Mouse (Mus musculus) gastrocnemius, postnatal 36 days (tissue): Measurements from ENCODE around the gene Plekha1. TPM values are rescaled to one million over a fixed set of nuclear protein-coding genes. Genes with fewer than 3 reads are reported as not detected.

ENCODE experiments used
- DNase-seq, 2 experiments: peaks; one replicate each; pipeline ENCODE4 v3.0.0; 2022
- intact Hi-C: fragments of 180-260 bp; cut with DNase I; formaldehyde crosslinking; loops from one replicate; pipeline ENCODE4 v1.15.1; 2025
- total RNA-seq, 2 experiments: library from RNA; stranded (reverse); gene quantifications; 2 replicates each; pipeline ENCODE4 v1.2.3; 2021

The Plekha1 gene
- total RNA-seq, 2 experiments from 2014 or later: 17.9 to 20.8 TPM

DNA sequence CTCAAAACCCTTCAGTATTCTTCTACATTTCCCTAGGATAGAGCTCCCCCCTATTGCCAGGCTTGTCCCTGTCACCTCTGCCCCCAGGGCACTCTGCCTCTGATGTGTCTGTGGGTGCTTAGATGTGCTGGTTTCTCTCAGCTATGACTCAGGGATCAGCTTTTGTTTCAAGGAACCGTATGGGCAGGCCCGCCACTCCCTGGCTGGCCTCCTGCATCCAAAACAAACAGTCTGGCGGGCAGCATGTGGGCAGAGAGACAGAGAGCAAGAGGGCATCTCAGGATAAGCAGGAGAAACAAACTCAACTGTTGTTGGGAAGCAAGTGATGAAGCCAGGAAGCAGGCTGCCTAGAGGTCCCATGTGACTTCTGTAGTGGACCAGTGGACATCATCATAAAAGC lies 9.9 kb upstream of the Plekha1 start:
- no peak for DNase-seq
- intact Hi-C loops: no loop called here

DNA sequence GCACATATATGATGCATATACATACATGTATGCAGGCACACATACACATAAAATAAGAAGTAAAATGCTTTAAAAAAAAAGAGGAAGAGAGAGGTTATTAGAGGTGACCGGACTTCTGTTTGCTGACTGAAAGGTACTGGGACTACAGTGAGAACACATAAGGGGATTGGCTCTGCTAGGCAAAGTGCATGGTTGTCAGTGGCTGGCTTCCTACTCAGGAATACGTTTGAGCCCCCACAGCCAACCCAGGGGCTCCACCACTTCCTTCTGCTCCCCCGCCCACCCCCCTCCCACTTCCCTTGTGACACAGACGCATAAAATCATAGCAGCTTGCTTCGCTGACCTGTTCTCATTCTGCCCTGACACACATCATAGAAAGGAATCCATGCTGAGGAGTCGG lies 7.6 kb upstream of the Plekha1 start:
- no peak for DNase-seq
- intact Hi-C loops: no loop called here

DNA sequence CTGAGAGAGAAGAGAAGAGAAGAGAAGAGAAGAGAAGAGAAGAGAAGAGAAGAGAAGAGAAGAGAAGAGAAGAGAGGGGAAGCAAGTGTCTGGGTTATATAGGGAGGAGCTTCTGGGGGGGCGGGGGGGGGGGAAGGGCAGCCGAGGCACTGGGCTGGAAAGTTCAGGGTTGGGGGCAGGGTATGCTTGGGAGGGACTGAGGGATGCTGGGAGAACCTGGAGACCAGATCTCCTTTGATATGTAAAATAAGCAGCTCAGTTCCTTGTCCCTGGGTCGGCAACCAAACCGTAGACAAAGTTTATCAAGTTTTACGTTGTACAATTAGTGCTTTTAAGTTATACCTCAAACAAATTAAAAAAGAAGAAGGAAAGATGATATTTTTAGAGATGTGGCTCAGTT lies 5.6 kb upstream of the Plekha1 start:
- no peak for DNase-seq
- intact Hi-C loops: no loop called here

DNA sequence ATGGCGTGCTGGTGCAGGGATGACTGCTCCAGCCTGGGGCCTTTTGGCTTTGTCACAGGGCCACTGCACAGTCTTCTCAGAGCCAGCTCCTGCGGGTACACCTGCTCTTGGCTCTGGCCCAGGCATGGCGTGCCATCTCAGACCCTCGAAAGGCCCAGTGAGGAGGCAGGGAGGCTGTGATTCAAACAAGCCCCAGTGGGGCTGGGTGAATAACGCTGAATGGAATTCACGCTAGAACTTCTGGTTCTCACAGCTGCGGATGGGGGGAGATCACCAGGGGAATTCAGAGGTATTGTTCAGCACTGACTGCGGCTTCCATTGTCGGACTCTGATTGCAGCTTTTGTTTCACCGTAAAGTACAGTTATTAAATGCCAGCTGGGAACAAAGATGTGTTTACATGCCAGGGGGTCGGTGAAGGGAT lies 4.8 kb upstream of the Plekha1 start:
- intact Hi-C loops: no loop called here
- DNase-seq: peak in 1 of 2 experiments; percentile 11

DNA sequence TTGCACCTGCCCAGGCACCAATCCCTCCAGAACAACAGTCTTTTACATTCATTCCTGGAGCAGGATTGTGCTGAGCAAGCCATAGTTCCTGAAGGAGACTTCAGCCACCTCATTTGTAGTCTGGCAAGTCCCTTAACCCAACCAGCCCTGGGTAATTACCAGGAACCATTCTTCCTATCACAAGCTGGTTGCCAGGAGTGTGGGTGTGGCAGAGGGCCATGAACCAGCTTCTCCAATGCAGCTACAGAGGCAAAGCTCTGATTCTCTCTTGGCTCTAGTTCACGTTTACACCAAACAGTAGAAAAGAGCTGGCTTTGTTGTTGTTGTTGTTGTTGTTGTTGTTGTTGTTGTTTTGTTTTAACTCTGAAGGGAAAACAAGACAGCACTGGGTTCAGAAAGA lies 3.1 kb upstream of the Plekha1 start:
- intact Hi-C loops: no loop called here
- DNase-seq: no peak

DNA sequence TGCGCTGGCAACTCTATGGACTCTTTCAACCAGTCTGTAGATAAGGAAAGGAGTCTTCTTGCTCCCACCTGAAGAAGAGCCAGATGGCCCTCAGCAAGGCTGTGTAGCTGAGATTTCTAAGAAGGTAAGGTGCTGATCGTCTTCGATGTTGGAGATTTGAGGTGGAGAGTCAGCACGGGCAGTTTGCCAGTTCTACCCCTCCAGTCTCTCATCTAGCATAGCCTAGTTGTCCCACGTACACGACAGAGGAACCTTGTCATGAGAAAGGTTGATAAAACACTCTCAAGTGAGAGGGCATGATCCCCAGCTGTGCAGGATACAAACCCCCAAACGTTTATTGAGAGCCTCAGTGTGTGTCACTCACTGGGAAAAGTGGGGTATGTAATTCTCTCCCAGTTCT lies 845 bp upstream of the Plekha1 start:
- DNase-seq: no peak
- intact Hi-C loops: no loop called here

DNA sequence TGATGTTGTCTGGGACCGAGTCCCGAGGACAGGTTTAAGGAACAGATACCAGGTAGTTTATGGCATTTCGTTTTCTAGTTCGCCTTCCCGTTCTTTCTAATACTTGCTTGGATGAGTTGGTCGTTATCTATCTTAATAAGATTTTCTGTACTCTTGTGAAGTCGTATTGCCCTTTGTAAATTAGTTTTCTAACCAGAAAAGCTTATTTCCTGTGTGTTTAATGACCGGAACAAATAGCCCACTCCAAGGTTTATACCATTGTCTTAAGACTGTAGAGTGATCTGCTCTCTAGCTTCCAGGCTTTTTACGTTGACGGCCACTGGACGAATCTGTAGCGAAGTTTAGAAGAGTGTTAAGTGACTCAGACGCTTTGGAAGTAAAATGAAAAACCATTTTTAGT lies 1.1 kb downstream of the Plekha1 start:
- intact Hi-C loops: no loop called here
- no peak for DNase-seq

DNA sequence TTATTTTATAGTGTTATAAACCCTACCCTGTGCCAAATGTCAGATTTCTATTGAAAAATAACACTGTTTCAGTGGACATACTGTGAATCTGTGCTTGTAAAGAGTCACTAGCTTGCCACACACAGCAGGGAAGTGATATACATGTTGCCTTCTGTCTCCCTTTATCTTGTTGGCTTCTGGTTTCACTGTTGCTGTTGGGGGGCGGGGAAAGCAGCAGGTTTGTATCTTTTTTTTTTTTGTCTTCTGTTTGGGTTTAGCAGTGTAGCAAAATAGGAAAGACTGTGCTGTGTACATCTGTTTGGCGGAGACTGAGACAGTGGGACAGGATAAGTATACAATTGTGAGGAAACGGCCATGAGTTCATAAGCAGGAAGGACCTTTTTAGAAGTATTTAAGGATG lies 1.7 kb downstream of the Plekha1 start:
- no peak for DNase-seq
- intact Hi-C loops: no loop called here

DNA sequence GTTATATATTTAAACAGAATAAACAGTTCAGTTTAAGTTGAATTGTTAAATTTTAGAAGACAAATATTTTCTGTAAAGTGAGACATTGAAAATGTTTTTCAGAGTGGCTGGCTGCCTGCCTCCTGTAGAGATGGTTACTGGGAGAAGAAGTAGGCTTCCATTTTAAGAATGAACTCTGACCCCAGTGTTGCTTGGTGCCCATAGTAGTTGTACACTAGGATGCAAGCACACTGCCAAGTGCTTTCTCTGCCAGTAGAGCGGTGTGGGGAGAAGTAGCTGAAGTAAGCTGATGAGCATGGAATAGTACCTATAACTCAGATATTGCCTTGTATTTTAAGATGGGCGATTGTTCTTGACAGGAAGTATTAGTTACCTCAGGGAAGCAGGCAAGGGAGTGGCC lies 18.6 kb downstream of the Plekha1 start:
- DNase-seq: no peak
- intact Hi-C loops: no loop called here

DNA sequence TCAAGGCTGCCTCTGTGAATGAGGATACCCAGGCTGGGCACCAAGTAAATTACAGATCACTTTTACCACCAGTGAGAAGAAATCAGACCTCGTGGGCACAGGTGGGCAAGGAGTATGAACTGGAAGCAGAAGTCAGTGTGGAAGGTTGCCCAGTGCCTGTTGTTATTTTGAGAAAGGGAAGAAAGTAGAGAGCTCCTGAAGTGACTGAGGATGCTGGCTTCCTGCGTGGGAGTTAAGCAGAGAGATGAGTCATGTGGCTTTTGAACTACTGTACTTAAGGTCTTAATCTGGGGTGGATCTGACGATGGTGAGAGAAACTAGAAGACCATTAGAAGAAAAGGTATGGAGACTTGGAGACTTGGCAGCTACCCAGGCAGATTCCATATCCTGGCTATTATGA lies 20.7 kb downstream of the Plekha1 start:
- no peak for DNase-seq
- intact Hi-C loops: no loop called here

DNA sequence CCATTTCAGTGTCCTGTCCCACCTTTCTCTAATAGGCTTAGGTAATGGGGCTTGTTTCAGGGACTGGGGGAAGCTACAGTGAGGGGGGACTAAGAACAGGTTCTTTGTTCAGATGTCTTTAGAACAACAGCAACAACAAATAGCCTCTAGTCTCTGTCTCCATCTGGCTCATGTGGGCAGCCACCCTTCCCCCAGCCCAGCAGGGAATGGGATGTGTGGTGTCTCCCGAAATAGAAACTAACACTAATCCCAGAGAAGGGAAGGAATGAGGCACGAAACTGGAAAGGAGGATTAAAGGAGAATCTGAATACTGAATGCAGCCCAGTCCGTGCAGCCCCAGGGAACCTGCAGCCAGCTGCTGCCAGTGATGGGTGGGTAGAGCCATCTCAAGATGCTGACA lies 22.4 kb downstream of the Plekha1 start:
- DNase-seq: no peak
- intact Hi-C loops: no loop called here

DNA sequence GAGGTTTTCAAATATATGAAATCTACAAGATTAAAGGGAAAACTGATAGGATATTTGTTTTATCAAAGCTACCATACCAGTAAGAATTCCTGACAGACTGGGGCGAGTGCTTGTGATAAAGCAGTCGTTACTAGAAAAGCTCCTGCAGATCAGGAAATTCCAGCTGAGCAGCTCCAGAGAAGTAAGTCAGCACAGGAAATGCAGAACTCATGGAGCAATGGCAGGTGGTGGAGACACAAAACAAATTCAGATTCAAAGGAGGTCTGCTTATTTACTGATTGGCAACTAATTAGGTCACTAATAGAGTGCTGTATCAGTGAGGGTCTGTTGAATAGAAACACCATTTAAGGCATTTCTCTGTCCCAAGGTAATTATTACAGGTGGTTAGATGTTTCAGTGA lies 25.3 kb downstream of the Plekha1 start:
- intact Hi-C loops: no loop called here
- DNase-seq: no peak

DNA sequence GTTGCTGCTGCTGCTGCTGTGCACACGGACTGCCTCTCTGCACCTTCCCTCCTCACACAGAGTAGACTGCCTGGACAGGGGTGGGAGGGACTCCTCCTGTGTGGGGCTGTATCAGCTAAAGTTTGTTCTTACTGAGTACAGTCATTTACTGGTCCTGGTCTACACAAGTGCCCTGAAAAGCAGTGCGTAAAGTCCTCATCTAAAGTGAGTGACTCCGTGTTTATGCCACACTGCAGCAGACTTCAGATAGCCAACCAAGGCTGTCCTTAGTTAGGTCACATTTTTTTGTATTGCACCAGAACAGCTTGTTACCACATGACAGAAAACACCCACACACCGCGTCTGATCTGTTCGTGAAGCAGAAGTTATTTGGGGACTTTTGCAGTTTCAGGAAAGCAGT lies 27.4 kb downstream of the Plekha1 start:
- DNase-seq: no peak
- intact Hi-C loops: no loop called here

DNA sequence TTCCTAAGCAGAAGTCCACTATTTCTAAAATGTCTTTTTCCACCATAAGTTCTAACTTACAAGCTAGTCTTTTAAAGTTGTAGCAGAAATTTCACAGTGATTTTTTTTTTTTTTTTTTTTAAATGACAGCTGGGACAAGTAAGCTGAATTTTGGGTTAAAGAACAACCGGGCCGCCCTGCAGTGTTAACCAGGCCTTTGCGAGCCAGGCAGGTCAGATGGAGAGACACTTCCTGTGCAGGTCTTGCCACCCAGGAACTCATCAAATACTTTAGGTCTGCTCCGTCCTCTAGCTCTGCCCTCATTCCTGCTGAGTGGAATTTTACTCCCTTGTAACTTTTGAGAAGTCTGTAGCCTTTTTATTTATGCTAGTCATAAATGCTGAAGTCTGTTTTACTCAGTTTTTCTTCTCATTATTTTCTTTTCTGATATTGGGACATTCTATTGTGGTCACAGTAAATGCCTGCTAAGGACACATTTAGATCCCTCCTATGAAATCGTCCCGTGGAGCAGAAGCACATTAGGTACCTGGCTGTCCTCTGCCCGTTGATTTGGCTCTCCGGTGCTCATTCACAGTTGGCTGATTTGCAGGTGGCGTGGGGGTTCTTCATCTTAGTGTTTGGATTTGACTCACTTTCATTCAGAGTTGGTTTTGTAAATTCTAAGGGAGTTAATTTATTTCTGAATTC lies 29.5 kb downstream of the Plekha1 start:
- no peak for DNase-seq
- intact Hi-C loops: no loop called here

DNA sequence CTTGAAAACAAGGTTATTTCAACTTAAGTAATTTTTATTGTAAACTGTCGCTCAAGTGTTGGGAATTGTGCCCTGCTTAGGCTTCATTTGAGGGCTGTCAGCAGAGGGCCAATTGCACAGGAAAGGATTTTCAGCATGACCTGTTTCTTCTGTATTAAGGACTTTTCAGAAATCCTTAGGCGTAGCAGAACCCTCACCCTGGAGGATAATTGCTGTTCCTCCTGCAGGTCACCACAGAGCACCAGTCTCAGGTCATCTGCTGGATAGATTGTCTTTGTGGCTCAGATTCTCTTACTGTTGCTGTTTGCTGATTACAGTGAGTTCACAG lies 30.0 kb downstream of the Plekha1 start:
- no peak for DNase-seq
- intact Hi-C loops: no loop called here

DNA sequence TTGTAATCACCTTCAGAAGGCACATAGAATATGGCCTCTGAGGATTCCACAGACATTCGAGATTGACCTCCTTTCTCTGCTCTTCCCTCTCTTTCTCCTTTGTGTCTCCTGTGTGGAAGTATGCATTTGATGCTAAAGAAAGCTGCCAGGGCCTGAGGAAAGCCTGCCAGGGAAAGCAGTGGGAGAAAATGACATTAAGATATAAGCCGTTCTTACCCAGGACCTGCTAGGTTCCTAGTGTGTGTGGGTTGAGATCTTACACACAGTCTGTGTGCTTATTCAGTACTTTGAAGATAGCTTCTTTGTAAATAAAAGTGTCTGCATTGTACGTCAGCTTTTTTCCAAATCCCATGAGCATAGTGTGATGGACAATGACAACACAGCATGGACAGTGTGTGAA lies 30.5 kb downstream of the Plekha1 start:
- intact Hi-C loops: no loop called here
- DNase-seq: no peak

DNA sequence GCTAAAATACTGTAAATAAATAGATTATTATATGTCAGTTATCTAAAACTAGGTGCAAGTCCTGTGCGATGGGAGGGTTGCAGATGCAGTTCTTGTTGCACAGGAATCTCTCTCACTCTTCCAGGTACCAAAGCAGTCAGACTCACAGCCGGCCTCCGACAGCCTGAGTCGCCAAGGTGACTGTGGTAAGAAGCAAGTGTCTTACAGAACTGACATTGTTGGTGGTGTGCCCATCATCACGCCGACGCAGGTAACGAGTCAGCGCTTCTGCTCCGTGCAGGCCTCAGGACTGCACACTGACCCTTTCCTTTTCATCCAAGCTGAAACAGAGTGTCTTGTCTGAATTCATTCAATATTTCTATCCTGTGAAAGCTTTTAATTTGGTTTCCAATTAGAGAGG lies 31.6 kb downstream of the Plekha1 start:
- intact Hi-C loops: no loop called here
- DNase-seq: no peak

DNA sequence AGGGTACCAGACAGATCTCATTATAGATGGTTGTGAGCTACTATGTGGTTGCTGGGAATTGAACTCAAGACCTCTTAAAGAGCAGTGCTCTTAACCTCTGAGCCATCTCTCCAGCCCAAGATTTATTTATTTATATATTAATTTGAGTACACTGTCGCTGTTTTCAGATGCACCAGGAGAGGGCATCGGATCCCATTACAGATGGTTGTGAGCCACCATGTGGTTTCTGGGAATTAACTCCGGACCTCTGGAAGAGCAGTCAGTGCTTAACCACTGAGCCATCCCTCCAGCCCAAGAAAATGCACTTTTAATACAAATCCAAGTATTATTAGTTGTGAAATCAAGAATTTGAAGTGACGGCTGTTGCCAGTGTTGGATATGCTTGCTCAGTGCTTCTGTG lies 32.8 kb downstream of the Plekha1 start:
- intact Hi-C loops: no loop called here
- DNase-seq: no peak

DNA sequence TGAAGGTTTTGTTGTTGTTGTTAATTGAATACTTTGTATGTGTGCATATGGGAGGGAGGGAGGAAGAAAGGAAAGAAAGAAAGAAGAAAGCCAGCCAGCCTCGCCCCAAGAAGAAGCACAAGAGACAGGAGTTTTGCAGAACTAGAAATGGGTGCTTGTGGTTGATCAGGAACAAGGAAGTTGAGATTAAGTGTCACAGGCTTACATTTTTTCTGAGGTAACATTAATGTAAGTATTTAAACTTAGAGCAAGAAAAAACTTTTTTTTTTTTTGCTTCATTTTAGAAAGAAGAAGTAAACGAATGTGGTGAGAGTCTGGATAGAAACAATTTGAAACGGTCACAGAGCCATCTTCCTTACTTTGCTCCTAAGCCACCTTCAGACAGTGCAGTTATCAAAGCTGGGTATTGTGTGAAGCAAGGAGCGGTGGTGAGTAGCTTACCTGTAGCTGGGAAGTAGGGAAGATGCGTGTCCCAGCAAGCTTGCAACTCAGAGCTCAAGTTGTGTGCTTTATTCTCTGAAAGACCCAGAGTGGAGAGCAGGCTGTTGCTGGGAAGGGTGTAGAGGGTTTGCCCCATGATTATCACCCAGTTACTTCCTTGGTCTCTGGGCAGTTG lies 34.8 kb downstream of the Plekha1 start:
- no peak for DNase-seq
- intact Hi-C loops: no loop called here

DNA sequence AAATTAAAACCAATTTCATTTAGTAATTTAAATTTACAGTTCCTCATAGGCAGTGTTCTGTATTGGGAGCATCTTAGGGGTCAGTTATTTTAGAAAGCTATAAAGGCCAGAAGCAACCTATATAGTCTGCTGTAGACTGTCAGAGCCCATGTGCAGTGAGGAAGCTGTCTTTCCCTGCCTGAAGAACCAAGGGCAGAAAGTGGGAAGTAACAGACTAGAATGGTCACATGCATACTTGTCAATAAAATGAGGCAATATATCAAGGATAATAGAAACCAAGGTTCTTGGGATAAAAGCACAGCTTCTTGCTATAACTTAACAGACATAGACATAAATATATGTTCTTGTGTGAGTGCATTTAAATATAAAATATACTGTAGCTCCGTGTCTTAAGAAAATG lies 37.4 kb downstream of the Plekha1 start:
- no peak for DNase-seq
- intact Hi-C loops: no loop called here

DNA sequence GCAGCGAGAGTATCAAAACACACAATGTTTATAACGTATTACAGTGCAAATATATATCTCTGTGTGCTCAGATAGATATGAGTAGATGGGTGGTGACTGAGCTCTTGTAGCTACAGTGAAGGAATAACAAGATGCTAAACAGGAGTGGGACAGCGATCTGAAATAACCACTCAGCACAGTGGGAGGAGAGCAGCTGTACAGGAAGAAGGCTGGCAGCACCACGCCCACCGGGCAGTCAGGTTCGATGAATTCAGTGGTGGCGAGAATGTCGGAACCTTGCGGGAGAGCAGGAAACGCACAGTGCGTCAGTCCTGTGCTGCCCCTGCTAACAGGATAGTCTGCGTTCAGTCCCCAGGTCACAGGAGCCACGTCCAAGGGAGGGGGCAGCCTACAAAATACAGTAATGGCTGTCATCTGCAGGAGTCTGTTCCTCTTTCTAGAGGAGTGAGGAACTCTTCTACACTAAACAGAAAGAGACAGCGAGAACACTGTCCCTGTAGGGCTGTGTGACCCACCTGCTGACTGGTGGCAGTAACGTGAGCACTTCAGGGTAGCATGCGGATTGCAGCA lies 38.0 kb downstream of the Plekha1 start:
- intact Hi-C loops: no loop called here
- DNase-seq: no peak

DNA sequence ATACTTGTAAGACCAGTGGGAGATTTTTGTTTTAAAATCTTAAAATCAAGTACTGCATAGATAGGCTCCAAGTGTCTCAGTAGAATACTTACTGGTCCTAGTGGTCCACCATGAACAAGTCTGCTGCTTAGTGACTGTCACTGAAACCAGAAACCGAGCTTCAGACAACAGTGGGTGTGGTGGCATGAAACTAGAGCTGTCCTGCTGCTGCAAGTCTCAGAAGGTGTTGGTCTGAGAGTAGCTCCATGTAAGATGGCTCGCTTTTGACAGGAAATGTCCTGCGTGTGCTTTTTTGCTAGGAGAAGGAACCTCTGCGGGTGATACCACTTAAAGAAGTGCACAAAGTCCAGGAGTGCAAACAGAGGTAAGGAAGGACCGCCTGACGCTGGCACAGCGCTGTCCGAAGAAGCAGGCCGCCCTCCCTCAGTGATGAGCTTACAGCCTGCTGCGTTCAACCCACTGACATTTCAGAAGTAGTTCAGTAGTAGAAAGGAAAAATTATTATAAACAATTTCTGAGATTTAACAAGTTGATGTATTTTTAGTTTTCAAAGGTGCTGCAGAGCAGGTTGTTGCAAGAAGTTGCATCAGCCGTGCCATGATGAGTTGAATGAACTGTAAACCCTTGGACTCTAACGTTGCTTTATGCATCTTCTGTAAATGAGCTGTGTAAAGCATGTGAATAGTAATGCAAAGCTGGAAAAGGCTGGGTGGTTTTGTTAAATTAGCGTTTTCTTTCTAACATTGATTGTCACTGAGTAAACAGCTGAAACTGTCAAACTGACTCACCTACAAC lies 39.2 kb downstream of the Plekha1 start:
- intact Hi-C loops: no loop called here
- no peak for DNase-seq
